Mouse (Mus musculus): ENCODE measurements around the gene Gba2.
"Not testable (repeated sequence)": the region's sequence is repeated elsewhere in the genome, so short reads cannot be mapped to it uniquely, and the experiment has no call there.

Gene Gba2

DNA sequence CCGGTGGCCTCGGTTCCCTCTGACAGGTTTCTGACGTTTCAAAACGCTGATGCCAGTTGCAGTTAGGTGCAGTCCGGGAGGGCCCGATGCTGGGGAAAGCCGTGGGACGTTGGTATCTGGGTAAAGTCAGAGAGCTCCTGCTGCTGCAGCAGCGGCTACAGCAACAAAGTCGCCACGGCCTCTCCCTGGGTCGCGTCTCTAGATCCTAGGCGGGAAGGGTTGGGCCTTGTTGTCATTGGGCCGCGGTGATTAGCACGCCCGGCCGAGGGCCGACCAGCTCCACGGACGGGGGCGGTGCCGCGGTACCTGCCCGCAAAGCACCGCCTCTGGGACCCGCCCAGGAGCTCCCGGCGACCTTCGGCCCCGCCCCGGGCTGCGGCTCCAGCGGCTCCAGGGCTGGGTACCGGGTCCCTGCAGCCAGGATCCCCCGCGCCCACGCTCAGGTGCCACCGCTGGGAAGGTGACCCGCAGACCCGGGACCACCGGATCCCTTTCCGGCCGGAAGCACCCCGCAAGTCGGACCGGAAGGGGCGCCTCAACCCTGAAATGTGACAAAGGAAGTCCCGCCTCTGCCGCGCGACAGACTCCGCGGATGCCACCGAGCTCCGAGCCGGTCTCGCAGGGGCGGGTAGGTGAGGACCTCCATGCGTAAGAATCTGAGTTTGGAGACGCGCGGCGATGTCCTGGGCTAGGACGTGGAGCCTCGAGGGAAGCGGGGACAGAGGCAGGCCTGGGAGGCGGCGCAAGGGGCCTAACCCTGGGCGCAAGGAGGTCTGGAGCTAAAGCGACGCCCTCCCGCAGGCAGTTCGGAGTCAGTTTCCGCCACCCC, at the start of gene Gba2, which contains the start of gene Rgp1:
Gene Gba2 (minus strand): TSS at position 498 of the 829 bp plus-strand sequence.
Gene Rgp1 (plus strand): TSS at position 340 of the 829 bp plus-strand sequence.
- DNase-seq, result peak; percentile 81

DNA sequence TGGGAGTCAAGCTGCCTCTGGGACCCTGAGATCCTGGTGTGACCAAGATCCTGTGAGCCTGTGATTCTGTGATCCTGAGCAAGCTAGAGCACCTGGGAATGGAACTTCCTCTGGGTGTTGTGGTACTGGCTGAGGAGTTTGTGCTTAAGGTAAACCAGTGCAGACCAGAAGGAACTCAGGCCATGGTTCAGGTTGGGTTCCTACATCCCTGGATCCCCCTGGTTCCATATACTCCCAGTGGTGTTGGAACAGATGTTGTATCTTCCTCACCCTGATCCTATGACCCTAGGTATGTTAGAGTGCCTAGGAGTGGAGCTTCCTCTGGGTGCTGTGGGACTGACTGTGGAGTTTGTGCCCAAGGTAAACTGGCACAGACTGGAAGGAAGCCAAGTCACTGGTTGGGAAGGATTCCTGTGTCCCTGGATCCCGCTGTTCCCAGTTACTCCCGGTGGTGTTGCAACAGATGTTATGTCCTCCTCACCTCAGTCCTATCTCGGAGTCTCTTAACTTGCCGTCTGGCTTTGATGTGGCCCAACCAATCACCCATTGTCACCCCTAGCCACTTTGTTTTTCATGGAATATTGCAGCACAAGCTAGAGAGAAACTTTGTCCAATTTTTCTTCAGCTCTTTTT, 41.6 kb upstream of the Gba2 start:
- no peak for DNase-seq

DNA sequence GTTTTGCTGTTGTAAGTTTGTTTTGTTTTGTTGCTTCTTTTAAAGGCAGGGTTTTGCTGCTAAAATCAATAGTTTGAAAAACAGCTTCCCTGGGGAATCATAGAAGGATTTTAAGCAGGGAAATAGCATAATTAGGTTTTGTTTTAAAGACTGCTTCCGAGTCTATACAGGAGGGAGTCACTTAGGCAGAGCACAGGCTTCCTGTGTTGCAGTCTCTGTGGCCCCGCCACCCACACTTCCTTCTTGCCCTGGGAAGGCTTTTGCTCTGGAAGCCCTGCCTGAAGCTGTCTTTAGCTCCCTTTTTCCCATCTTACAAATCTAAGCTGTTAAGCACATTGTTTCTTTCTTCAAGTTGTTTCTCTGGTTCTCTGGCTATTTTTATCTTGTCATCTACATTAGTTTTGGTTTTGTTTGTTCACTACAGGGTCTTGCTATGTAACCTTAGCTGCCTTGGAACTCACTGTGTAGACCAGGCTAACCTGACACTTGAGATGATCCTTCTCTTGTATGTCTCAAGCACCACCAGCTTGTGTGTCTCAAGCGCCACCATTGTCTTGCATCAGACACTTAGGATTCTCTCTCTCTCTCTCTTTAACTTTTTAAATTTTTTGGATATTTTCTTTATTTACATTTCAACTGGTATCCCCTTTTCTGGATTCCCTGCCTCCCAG, 34.5 kb upstream of the Gba2 start:
- DNase-seq, result no peak

DNA sequence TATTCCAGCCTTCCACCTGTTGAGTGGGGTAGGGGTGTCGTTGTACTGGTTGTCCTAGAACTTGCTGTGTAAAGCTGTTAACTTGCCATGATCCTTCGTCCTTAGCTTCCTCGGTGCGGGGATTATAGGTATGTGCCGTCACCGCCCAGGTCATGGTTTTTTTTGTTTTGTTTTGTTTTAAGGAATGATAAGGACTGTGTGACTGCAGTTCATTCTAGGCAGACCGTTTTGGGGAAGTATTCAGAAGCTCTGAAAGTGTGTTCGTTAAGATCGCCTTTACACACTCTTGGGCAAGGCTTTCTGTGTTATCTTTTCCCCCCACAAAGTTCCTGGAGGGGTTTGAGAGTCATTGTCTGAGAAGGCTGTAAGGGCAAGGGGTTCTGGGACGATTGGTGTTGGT, 33.9 kb upstream of the Gba2 start:
- no peak for DNase-seq

DNA sequence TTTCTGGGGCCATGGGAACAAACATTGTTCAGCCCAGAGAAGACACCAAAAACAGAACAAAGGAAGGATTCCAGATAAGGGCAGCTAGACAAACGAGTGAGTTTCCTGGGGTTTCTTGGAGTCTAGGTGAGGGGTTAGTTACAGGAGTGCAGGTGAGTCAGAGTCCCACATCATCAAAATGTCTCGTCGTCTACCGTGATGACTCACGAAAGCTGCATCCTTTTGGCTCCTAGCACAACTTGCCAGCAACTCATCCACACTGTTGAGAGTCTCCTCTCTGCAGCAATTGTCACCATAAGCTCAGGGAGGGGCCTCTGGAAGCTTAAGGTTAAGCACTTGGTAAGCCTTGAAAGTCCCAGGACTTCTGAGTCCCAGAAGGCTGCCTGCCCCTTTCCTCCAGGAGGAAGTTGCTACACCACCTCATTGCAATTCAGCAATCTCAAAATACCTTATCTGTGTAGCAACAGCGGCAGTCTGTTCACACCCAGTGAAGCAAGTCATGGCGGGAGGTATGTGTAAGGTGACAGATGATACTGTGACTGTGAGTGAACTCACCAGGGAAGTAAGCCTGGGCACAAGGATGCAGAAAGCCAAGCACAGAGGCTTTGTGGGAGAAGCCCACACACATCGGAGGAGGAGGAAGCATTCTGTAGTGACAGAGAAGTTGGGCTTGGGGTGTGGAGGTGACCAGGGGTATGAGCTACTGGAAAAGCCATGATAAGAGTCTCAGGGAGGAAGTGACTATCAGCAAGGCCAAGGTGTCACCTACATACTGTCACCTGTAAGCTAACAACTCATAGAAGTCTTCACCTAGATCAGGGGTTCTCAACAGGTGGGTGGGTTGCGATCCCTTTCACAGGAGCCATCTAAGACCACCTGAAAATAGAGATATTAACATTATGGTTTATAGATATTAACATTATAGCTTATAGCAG, 26.3 kb upstream of the Gba2 start:
- DNase-seq, result no peak

DNA sequence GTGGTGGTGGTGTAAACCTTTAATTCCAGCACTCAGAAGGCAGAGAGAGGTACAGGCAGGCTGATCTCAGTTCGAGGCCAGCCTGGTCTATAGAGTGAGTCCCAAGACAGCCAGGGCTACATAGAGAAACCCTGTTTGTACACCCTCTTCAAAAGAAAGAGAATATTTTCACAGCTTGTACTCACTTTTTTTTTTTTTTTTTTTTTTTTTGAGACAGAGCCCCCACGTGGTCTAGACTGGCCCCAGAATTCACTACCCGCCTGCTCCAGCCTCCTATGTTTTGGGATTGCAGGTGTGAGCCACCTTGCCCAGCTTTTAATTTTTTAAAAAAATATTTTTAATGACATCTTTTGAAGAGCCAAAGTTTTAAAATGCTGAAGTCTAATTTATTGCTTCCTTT, 25.4 kb upstream of the Gba2 start:
- DNase-seq, result no peak

DNA sequence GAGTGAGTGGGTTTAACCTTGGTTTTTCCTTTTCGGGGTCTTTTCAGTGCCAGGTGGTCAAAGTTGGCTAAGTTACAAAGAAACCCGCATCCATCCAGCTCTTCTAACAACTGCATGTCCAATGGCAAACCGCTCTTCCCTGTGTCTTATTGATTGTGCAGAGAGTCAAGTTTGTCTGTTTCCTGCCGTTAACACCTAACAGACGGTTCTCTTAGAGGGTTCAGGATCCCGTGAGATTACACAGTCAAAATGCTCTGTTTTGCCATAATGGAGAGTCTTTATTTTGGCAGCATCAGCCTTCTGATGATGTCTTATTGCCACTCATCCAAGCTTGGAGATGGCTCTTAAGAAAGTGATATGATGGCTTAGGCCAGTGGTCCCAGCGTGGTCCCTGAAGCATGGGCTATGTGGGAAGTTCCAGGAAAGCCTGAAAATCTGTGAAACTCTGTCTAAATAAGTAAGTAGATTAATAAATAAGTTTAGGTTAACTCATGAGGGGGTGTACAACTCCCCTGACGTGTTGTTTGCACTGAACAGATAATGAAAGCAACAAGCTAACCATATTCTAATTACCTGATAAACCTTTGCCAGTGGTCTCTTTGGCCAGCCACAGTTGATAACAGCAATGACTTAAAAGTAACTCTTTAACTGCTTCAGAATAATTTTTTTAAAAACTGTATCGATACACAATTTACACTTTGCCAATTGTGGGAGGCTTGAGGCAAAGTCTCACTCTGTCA, 21.7 kb upstream of the Gba2 start:
- no peak for DNase-seq

DNA sequence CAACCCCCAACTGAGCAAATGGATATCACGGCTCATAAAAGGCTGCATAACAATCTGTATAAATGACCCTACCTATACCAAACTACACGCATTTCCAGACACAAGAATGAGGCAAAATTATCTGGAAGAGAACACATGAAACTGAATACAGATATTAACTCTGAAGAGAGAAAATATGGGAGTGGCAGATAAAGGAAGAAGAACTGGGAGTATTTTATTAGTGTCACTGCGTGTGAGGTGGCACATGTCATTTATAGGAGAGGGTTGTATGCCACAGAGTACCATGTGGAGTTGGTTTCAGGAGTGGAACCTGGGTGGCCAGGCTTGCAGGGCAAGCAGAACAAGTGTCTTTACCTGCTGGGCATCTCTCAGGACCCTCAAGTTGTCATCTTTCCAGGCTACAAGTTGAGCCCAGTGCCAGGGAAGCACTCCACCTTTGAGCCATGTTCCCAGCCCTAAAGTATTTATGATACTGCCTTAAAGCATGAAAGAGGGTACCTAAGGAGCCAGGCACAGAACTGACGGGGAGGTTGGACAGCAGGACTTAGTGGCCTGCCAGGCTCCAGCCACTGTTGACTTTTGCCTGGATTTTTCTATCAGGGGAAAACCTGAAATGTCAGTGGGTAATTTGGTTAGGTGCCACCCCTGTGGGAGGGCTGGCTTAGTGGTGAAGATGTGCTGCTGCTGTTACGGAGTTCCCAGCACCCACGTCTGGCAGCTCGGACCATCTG, 20.1 kb upstream of the Gba2 start:
- no peak for DNase-seq

DNA sequence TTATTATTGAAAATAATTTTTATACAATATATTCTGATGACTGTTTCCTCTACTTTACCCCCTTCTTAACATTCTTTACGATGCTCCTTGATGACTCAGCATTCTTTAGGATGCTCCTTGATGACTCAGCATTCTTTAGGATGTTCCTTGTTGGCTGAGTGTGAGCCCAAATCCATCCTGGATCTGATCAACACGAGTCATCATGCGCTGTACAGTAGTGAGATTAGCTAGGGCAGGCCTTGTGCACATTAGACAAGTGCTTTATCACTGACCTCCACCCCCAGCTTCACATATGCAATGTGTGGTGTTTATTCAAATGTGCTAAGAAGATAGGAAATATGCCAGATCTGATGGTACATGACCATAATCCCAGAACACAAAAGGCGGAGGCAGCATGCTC, 19.5 kb upstream of the Gba2 start:
- DNase-seq, result no peak

DNA sequence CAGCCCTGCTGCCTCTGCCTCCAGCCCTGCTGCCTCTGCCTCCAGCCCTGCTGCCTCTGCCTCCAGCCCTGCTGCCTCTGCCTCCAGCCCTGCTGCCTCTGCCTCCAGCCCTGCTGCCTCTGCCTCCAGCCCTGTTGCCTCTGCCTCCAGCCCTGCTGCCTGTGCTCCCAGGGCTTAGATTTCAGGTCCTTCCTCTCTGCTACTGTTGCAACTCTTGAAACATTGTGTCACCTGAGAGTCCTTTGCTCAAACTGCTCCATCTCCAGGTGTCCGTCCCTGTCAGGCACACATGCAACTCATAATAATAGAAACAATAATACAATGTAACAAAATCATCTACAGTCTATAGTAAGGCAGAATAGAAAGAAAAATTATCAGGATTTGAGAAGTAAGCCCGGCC, 17.9 kb upstream of the Gba2 start:
- DNase-seq, result not testable (repeated sequence)

DNA sequence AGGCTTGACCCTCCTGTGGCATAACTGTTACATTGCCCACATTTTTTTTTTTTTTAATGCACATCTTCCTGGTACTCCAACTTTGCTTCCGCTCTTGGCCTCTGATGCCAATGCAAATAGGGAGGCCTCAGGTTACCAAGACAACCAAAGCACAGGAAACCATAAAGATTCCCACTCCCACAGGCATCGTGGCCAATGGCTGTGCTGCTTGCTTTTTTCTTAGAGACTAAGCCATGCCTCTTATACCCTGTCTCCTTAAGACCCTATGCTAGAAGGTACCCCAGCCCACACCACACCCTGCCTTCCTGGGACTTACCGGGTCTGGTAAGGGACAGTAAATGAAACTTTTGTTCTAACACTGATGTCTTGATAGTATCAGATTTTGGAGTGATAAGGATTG, 14.8 kb upstream of the Gba2 start:
- DNase-seq, result no peak

DNA sequence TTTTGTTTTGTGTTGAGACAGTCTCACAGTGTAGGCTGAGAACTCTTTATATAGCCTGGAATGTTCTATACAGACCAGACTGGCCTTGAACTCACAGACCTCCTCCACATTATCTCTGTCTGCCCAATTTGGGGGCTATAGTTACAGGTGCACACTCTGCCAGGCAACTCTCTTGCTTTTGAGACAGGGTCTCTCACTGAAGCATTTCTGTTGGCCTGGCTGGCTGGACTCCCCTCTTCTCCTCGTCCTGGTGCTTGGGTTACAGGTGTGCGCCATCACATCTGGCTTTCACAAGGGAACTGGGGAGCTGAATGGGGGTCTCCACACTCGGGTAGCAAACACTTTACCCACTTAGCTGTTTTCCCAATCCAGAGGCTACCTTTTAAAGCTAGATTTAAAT, 13.3 kb upstream of the Gba2 start:
- DNase-seq, result no peak

DNA sequence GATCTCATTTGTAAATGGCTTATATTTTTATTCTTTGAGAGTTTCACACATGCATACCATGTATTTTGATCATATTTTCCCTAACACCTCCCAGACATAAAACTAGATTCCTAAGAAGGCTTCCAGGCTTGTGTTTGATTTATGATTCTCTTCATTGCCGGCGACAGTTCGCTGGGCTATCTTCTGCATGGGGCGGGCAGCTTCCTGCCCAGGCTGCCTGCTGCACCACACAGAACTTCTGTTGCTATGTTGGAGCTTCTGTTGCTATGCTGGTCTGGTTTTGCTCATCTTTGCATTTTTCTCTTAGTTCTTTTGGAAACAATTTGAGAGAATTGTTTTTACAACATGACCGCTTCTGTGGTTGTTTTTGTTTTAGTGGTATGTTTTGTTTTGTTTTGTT, 12.9 kb upstream of the Gba2 start:
- DNase-seq, result no peak

DNA sequence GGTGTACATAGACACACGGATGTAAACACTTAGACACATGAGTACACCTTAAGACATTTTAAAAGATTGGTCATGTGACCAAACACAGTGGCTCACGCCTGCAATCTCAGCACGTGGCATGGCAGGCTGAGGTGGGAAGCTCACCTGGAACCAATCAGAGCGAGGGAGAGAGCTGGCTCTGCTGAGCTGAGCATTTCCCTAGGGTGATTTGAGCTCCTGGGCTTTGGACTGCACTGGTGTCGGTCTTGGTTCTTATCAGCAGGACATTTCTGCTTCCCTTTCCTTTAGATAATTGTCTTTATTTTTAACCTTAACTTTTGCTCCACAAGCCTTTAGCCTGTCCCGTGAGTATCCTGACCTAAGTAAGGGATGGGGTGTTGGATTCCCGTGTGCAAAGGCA, 9.0 kb upstream of the Gba2 start:
- DNase-seq, result no peak

DNA sequence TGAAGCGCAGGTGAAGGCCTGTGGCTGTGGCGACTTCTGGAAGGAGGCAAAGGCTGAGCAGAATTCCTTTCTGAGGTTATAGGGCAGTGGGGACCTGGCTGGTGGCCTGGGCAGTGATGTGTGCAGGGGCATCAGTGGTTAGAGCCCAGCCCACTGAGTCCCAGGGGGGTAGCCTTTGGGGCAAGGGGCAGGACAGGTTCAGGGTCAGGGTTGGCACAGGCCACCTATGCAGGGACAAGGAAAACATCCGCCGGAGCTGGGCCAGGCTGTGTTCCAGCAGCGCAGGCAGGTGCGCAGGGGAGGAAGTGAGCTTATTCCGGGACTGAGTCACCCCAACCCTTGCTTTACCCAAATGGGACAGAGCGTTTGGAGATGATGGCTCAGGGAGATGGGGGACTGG, 7.7 kb upstream of the Gba2 start:
- no peak for DNase-seq

DNA sequence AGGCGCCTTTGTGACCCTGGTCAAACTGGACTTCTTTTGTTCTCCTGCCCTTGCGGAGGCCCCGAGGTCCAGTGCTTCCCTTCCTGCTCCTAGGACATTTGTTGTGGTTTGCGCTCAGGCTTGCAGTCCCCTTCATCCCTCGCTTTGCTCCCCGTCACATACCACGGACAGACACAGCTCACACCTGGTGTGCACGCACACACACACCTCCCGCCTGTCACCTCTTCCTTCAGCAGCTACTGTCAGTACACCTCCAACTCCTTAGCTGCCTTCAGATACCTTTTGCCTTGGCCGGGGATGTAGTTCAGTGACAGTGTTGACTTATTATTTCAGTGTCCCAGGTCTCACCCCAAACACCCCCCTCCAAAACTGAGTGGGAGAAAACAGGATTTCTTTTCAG, 7.0 kb upstream of the Gba2 start:
- no peak for DNase-seq

DNA sequence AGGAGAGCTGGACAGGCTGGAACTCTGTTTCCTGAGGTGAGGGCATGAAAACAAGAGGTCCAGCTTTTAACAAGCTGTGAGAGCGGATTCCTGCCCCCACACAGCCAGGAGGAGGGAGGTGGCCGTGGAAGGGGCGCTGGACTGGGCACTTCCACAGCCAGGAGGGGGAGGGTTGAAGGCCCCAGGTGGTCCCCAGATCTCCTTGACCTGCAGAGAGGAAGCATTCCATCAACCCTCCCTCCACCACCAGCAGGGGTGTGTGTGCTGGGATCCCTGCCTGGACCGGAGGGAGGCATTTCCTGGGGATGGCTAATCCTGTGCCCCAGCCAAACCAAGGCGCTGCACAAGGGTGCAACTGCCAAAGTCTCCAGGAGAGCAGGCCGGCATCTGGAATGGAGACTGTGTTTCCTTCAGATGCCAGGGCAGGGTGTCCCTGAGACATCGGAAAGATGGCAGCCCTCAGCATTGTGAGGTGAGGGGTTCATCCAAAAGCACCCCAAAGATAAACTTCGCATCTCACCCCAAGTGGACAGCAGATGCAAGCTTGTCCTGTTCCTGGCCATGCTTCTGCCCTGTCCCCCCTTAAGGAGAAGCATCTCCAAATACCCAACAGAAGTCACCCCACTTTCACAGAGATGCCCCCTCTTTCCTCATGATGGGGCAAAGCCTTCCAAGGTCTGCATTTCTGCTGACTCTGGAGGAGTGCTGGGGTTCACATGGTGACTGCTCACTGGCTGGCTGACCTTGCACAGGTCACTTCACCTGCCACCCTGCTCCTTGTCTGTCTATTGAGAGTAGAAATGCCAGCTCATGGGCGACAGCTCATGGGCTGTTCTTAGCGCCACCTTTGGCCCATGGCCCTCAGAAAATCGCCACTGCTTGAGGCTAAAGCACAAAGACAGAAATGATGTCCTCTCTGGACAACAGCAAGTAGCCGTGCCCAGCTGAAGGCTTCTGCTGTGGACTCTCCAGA, 6.1 kb upstream of the Gba2 start, which contains the start of gene Msmp:
Gene Msmp (minus strand): TSS at position 51 of the 973 bp plus-strand sequence.
- DNase-seq, result no peak

DNA sequence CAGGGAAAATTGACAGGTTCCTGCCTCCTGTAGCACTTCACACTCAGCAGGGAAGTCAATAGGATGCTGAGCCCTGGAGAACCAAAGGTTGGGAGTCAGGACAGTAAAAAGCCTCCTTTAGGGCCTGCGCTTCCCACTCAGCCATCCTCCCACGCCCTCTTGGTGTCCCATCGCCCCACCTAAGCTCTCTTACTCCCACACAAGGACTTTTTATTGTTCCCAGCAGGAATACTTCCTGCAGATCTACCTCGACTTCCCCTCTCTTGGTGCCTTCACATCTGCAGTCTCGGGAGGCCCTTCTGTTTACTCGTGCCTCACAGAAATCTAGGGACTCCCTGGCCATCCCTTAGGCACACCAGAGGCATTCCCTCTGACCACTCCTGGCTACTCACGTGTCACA, 4.7 kb upstream of the Gba2 start:
- no peak for DNase-seq

DNA sequence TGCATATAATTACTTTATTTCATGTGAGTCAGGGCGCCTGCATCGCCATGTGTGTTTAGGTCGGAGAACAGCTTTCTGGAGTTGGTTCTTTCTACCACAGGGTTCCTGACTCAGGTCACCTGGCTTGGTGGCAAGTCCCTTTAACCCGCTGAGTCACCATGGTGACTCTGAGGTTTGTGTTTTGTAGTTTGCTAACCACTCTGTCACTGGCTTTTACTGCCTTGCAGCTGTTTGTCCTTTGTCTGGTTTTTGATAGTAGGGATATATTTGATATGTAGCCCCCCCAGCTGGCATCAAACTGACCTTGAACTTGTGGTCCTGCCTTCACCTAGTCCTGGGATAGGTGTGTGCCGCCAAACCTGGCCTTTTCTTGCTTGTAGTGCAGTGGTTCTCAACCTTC, 3.6 kb upstream of the Gba2 start:
- DNase-seq, result no peak

DNA sequence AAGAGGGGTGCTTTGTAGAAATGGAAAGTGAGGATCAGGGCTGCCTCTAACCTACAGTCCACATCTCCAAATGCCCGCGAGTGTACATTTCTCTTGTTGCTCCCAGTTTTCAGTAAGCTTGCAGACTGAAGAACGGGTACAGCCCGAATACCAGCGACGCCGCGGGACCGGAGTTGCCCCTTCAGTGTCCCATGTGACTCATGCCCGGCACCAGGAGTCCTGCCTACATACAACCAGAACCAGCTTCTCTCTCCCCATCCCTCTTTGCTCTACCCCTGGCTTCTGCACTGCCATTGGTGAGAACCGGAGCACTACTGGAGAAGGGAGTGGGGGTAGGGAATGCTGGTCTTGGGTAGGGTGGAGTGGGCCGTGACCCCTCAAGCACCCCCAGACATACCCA, 2.7 kb upstream of the Gba2 start:
- no peak for DNase-seq
